Mouse (Mus musculus) kidney, postnatal 0 days (tissue): Measurements from ENCODE around the gene D630003M21Rik. TPM values are rescaled to one million over a fixed set of nuclear protein-coding genes. Genes with fewer than 3 reads are reported as not detected.

ENCODE experiments used
- ATAC-seq: fragments of 200-750 bp; cut with Nextera tagmentation; replicated peaks from 2 replicates; pipeline ENCODE4 v1.8.0; 2017; ENCODE audit warnings: low read depth, moderate number of reproducible peaks, moderate TSS enrichment, moderate library complexity; ENCODE audit not compliant: low FRiP score
- DNase-seq: peaks from one replicate; pipeline ENCODE4 v3.0.0-alpha.2; 2016; ENCODE audit warnings: low spot score
- H3K27ac ChIP-seq: fragments of 300-500 bp; sonication (generic); 2 replicates; pipeline ENCODE4 v1.5.1; 2014; ENCODE audit warnings: mild to moderate bottlenecking
- H3K27me3 ChIP-seq: fragments of 300-500 bp; sonication (generic); 2 replicates; pipeline ENCODE4 v1.6.1; 2014; ENCODE audit warnings: low read length, mixed read lengths; ENCODE audit not compliant: insufficient read depth
- H3K36me3 ChIP-seq: fragments of 300-500 bp; sonication (generic); 2 replicates; pipeline ENCODE4 v1.6.1; 2014; ENCODE audit warnings: low read length, mixed read lengths; ENCODE audit not compliant: insufficient read depth
- H3K4me1 ChIP-seq: fragments of 300-500 bp; sonication (generic); replicated peaks from 2 replicates; pipeline ENCODE4 v1.6.1; 2014; ENCODE audit warnings: antibody characterized with exemption, low read length, mixed read lengths; ENCODE audit not compliant: insufficient read depth
- H3K4me2 ChIP-seq: fragments of 300-500 bp; sonication (generic); 2 replicates; pipeline ENCODE4 v1.6.1; 2014; ENCODE audit warnings: mild to moderate bottlenecking, low read length, moderate library complexity, mixed read lengths
- H3K4me3 ChIP-seq: fragments of 300-500 bp; sonication (generic); replicated peaks from 2 replicates; pipeline ENCODE4 v1.5.1; 2014; ENCODE audit warnings: low read depth, low read length
- H3K9ac ChIP-seq: fragments of 300-500 bp; sonication (generic); 2 replicates; pipeline ENCODE4 v1.6.1; 2014; ENCODE audit warnings: low read depth, low read length
- H3K9me3 ChIP-seq: fragments of 300-500 bp; sonication (generic); replicated peaks from 2 replicates; pipeline ENCODE4 v1.6.1; 2016; ENCODE audit warnings: low read length, inconsistent platforms, mixed read lengths
- CTCF ChIP-seq: IDR thresholded peaks from 2 replicates; pipeline ENCODE4 v1.5.1; 2016; ENCODE audit warnings: antibody characterized with exemption, low read depth, mild to moderate bottlenecking, moderate library complexity
- WGBS: fragments of 180-500 bp; shearing (Covaris S2); extraction: QIAGEN DNeasy Blood & Tissue Kit; methylation state at CpG from one replicate; pipeline ENCODE4 v1.1.7; 2014; 5-methylcytosine and 5-hydroxymethylcytosine counted together
- polyA plus RNA-seq: library from polyadenylated mRNA; unstranded; fragments of >200 nt; fragmentation: Nextera tagmentation; extraction: Ambion mirVana; gene quantifications from 2 replicates; pipeline ENCODE4 v1.2.1, GENCODE M21; 2015

Gene D630003M21Rik
- polyA plus RNA-seq, 1 experiment from 2014 or later, result 4.0 TPM

GRCm38 (mm10) chr2:158210503-158210902 lies 18.5 kb downstream of the D630003M21Rik start:
- WGBS, result 38% methylated on average over 4 of the region's 4 CpGs
- Histone ChIP-seq H3K9me3 (no peaks in the 10 kb centered on the region), H3K27me3 (no peaks in the 10 kb centered on the region), H3K36me3 (no peaks in the 10 kb centered on the region), H3K4me2 (no peak overlapping the region), H3K4me1 (peaks cover 20% of the 10 kb centered on the region), H3K9ac (no peak overlapping the region), H3K27ac (0 out of 2 replicates have a peak overlapping the region, but pooled peaks have one; percentile 47), H3K4me3 (no peak overlapping the region)
- TF ChIP-seq CTCF, result peak; percentile 44; the same call in 1 of the 2 replicates
- DNase-seq (no peak), ATAC-seq (no peak)

DNA sequence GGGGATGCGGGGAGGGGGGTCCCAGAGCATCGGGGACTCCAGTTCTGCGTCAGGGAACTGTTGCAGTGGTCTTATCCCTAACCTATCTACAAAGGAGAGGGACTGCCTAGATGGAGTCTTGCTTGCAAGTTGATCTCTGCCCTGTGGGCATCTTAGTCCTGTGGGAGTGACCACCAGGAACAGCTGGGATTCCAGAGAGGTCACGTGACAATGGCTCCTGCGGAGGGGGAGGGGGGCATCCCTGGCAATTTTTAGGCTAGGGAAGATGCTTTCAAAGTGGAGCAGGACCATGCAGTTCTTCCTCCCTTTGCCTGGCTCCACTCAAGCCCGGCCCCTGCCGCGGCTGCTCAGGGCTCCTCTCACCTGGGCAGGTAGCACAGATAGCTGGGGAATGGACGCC lies 19.2 kb downstream of the D630003M21Rik start:
- H3K27me3 ChIP-seq, result no peaks in the 10 kb centered on the region
- H3K36me3 ChIP-seq, result no peaks in the 10 kb centered on the region
- no peak for TF ChIP-seq CTCF
- H3K4me1 ChIP-seq, result peaks cover 16% of the 10 kb centered on the region
- H3K4me3 ChIP-seq, result no peak overlapping the region
- no peaks in the 10 kb centered on the region for H3K9me3 ChIP-seq
- no peak overlapping the region for H3K4me2 ChIP-seq
- whole genome bisulfite sequencing, result 41% methylated on average over 9 of the region's 9 CpGs
- no peak for ATAC-seq
- peak overlapping the region; percentile 3; the same call in 1 of the 2 replicates for H3K27ac ChIP-seq
- no peak overlapping the region for H3K9ac ChIP-seq
- DNase-seq, result peak; percentile 53

DNA sequence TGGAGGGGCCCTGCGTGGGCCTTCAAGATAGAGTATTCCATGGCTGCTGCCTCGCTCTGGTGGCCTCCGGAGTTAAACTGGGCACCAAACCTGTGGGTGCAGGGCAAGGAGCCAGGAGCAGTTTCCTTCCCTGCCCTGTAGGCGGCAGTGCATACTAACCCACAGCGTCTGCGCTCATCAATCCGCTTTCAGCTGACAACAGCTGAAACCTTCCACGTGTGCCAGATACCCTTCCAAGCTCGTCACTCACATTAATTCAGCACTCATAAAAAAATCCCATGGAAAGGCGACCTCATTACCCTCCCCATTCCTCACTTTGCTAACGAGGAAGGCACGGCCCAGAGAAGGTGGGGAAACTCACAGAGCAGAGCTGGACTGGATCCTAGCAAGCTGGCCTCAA lies 21.2 kb downstream of the D630003M21Rik start:
- H3K4me1 ChIP-seq, result peaks cover 10% of the 10 kb centered on the region
- H3K27me3 ChIP-seq, result no peaks in the 10 kb centered on the region
- WGBS, result 7% methylated on average over 12 of the region's 12 CpGs
- H3K9me3 ChIP-seq, result no peaks in the 10 kb centered on the region
- DNase-seq (peak; percentile 84), ATAC-seq (peak; percentile 6; the same call in 1 of the 2 replicates)
- H3K27ac ChIP-seq, result no peak overlapping the region
- H3K36me3 ChIP-seq, result no peaks in the 10 kb centered on the region
- H3K4me3 ChIP-seq, result no peak overlapping the region
- peak; percentile 93 for TF ChIP-seq CTCF
- no peak overlapping the region for H3K4me2 ChIP-seq
- H3K9ac ChIP-seq, result no peak overlapping the region

- peak; percentile 99 for TF ChIP-seq CTCF
- H3K9me3 ChIP-seq, result no peaks in the 10 kb centered on the region
Observed at GRCm38 (mm10) chr2:158204114-158204513, 24.9 kb downstream of the D630003M21Rik start.

GRCm38 (mm10) chr2:158203686-158204085 lies 25.3 kb downstream of the D630003M21Rik start:
- Histone ChIP-seq H3K4me2 (no peak overlapping the region), H3K27me3 (no peaks in the 10 kb centered on the region), H3K9me3 (no peaks in the 10 kb centered on the region), H3K27ac (no peak overlapping the region), H3K4me1 (no peaks in the 10 kb centered on the region), H3K9ac (no peak overlapping the region), H3K4me3 (no peak overlapping the region), H3K36me3 (no peaks in the 10 kb centered on the region)
- ATAC-seq (no peak), DNase-seq (no peak)
- 76% methylated on average over 4 of the region's 4 CpGs for WGBS
- no peak for TF ChIP-seq CTCF

More at GRCm38 (mm10) chr2:158204114-158204513, 24.9 kb downstream of the D630003M21Rik start:
- no peak; the same call in 1 of the 2 replicates for ATAC-seq
- H3K27me3 ChIP-seq, result no peaks in the 10 kb centered on the region
- H3K27ac ChIP-seq, result no peak overlapping the region
- no peak overlapping the region for H3K9ac ChIP-seq
- no peak overlapping the region for H3K4me2 ChIP-seq
- 5% methylated on average over 7 of the region's 7 CpGs for WGBS
- H3K4me1 ChIP-seq, result no peaks in the 10 kb centered on the region
- no peak overlapping the region for H3K4me3 ChIP-seq
- peak; percentile 78 for DNase-seq
- H3K36me3 ChIP-seq, result no peaks in the 10 kb centered on the region

GRCm38 (mm10) chr2:158199281-158199680 lies 29.7 kb downstream of the D630003M21Rik start:
- DNase-seq (no peak), ATAC-seq (no peak)
- H3K9me3 ChIP-seq, result no peaks in the 10 kb centered on the region
- no peak overlapping the region for H3K9ac ChIP-seq
- H3K36me3 ChIP-seq, result no peaks in the 10 kb centered on the region
- no peak overlapping the region for H3K27ac ChIP-seq
- H3K4me2 ChIP-seq, result no peak overlapping the region
- no peak for TF ChIP-seq CTCF
- no peak overlapping the region for H3K4me3 ChIP-seq
- no peaks in the 10 kb centered on the region for H3K27me3 ChIP-seq
- WGBS, result 35% methylated on average over 3 of the region's 3 CpGs
- H3K4me1 ChIP-seq, result no peaks in the 10 kb centered on the region

GRCm38 (mm10) chr2:158198861-158199260 lies 30.2 kb downstream of the D630003M21Rik start:
- no peaks in the 10 kb centered on the region for H3K27me3 ChIP-seq
- DNase-seq (no peak), ATAC-seq (no peak)
- WGBS, result 86% methylated on average over 6 of the region's 6 CpGs
- no peak overlapping the region for H3K4me3 ChIP-seq
- H3K9ac ChIP-seq, result no peak overlapping the region
- no peak overlapping the region for H3K27ac ChIP-seq
- no peaks in the 10 kb centered on the region for H3K9me3 ChIP-seq
- no peaks in the 10 kb centered on the region for H3K4me1 ChIP-seq
- TF ChIP-seq CTCF, result no peak
- H3K36me3 ChIP-seq, result no peaks in the 10 kb centered on the region
- no peak overlapping the region for H3K4me2 ChIP-seq
